Mouse (Mus musculus) kidney, postnatal 25 days (tissue): ENCODE measurements at regions not wholly inside any gene's neighbourhood (a gene's known extent, or its start where the extent isn't known, plus 50 kb on each side); places are given as distances from the start of the nearest gene placed in this dataset.

ENCODE experiments used
- DNase-seq, 2 experiments: peaks; one replicate each; pipeline ENCODE4 v3.0.0; 2021; ENCODE audit warnings: mixed read lengths in 2 of 2

DNA sequence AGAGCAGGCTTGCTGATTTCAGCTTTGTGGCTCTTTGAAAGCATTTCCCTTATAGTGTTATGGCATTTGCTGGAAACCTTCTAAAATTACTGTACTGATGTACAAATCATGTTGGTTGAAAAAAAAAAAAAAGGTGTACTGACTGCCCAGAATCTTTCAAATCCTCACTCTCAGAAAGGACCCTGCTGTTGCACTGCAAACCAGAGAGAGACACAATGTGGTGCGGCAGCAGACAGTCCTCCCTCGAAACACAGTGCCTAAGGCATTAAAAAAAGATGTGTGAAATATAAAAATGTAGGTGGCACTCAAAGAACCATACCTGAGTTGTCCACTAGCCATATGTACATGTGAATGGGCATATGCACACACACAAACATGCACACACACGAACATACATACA is 128.3 kb downstream of the Actr3 start:
- no peak for DNase-seq

DNA sequence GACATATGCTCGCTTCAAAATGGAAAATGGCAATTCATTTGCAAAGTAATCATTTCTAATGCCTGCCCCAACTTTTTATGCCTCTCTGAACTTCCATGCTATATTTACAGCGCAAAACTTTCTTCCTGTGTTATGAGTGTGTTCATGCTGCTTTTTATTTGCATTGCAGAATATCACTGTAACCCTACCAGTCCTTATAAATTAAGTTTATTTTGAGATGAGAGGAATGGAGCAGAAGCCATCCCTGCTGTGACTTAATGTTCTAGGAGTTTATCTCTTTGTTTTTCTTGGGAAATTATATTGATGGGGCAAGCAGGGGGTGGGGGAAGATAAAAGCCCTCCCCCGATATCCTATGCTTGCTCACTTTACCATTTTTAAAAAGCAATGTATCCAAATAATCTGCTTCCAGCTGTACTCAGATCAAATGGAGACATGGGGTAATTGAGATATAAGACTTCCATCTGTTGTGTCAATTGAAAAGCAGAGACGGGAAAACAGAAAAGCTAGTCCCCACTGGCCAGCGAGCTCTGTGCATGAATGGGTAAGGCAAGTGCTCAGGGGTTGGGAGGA is 136.9 kb downstream of the Actr3 start:
- DNase-seq: no peak

DNA sequence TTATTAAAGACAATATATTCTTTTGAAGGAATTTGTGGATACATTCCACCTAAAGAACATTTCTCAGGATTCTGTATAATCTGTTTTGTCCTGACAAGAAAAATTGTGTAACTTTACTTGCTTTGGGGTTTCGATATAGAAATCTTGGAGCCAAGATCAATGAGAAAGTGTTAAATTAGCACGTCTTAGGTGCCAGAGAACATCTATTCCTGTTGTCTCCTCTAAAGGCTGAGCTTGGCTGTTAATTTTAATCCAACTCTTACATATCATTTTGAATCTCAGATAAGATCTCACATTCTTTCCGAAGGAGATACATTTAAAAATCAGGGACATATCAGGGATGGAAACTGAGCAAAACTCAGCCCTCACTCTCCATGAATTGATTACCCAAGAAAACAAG is 139.9 kb downstream of the Actr3 start:
- no peak for DNase-seq

DNA sequence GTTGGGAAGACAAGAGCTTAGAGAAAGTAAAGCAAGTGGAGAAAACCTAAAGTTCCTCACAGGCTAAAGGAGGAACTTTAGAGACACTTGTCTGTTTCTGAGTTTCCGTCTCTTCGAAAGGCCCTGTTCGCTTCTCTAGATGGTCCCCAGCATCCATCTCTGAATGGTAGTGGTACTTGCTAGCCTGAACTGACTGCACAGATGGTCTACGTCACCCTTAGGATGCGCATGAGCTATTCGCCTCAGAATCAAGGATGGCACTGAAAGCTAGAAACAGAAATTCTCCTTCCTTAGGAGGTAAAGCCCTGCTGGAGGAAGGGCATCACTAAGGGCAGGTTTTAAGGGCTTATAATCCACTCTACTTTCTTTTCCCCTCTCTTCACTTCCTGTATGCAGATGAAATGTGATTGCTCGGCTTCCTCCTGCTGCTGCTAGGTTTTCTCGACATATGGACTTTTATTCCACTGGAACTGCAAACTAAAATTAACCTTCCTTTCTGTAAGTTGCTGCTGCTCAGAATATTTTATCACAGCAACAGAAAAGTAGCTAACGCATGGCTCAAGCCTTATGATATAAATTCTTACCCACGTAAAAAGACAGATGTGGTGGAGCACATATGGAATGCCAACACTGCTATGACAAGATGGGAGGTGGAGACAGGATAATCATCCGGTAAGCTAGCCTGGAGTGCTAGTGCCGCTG is 145.1 kb downstream of the Actr3 start:
- DNase-seq: no peak

DNA sequence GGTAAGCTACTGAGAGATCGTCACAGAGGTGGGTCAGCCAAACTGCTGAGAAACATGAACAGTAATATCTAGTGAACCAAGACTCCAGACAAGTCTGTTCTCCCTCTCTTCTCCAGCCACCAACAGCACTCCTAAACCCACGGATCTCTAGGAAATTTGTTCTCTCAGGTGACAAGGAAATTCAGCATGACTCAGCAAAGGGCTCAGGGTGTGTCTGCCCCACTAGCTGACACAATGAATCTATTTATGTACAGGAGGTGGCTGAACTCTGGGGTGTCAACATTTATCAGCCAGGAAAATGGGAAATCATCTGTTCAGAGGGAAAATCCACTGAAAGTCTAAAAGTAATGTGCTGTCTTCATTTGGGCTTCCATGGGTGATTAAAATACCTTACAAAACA is 149.2 kb downstream of the Actr3 start:
- no peak for DNase-seq

DNA sequence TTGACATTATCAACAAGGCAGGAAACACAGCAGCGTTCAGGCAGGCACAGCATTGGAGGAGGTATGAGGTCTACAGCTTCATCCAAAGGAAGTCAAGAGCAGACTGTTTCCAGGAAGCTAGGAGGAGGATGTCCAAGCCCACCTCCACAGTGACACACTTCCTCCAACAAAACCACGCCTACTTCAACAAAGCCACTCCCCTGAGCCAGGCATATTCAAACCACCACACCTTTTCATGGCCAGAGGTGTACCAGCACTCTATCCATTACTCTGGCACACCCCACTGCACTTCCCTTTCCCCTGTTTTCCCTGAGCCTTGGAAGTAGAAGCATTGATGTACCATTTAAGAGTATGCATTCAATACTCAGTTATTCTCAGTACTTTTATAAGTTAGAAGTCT is 150.8 kb downstream of the Actr3 start:
- no peak for DNase-seq

DNA sequence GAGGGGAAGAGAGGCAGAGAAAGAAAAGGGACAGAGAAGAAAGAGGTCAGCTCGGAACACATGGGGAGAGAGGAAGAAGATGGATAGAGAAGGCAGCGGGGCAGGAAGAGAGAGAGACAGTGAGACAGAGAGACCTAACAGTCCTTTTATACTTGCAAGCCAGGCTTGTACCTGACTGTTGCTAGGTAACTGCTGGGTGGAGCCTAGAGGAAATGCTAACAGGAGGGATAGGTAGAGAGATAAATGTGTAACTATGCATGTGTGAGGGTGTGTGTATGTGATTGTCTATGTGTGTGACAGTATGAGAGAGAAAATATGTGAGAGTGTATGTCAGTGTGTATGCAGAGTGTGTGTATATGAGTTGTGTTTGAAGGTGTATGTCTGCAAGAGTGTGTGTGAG is 161.8 kb downstream of the Actr3 start:
- no peak for DNase-seq

DNA sequence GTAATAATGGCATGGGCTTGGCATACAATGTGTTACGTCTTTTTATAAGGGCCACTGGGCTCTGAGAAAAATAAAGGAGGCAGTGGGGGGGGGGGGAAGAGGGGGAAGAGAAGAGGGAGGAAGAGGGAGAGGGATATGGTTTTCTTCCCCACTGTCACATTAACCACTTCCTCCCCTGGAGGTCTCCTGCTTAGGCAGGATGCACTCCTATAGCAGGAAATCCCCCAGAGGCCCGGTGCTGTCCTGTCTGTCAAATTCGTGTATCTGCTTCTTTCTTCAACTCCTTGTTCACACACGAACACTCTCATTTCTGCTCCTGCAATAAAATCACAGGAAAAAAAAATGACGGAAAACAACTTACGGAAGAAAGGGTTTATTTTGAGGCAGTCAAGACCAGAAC is 171.8 kb downstream of the Actr3 start:
- no peak for DNase-seq

DNA sequence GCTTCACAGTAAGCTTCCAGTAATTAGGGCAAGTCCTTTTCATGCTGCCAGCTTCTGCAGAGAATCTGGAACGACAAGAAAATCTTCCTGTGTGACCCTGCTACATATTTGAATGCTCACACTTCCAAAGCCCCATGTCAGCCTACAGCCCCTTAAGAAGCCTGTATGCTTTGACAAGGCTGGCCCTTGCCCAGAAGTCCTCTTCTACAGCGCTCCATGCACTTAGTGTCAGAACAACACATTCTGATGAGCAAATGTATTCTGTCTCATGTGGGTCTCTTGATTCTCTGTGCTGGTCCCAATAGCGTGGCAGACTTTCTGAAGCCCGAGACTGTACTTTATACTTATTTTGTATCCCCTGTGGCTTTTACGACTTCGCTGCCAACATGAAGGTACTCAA is 172.5 kb downstream of the Actr3 start:
- no peak for DNase-seq

DNA sequence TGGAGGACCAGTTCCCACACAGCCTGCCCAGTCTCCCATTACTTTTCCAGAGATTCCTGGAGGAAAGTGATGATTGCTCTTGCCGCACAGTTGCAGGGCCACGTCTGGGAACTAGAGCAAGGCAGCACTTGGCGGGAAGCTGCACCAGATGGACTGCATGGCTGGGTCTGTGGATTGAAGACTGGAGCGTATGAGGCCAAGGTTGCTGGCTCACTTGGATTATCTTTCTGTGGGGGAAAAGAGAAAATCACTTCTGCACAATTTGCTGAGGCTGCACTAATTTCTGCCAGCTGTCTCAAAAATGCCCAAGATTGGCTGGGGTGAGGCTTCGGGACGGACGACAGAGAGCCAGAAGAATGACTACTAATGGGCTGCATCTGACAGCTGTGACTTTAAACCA is 193.2 kb downstream of the Actr3 start:
- DNase-seq: no peak

DNA sequence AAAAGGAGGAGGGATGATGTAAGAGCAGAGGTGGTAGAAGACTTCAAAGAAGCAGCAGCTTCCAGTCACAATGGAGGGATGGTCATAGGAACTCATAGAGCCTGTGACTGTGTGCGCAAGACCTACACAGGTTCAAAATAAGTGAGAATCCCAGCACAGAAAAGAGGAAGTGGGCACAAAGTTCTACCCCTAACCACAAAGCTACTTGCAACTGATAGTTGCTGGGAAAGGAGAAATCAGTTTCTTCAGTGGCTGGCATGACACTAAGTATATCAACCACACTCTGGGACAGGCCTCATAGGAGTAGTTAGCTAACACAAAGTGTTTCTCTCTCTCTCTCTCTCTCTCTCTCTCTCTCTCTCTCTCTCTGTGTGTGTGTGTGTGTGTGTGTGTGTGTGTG is 193.8 kb downstream of the Actr3 start:
- DNase-seq: no peak

DNA sequence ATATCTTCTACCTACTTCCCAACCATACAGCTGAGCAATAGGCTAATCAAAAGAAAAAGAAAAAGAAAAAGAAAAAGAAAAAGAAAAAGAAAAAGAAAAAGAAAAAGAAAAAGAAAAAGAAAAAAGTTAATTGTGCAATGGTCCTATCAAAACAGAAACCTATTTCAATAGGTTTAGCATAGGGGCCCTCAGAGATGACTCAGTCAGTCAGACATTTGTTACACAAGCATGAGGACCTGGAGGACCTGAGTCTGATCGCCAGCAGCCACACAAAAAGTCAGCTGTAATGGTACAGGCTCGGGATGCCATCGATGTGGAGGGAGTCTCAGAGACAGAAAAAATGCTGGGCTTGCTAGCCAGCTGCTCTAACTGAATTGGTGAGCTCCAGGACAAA is 197.9 kb downstream of the Actr3 start:
- DNase-seq: no peak

DNA sequence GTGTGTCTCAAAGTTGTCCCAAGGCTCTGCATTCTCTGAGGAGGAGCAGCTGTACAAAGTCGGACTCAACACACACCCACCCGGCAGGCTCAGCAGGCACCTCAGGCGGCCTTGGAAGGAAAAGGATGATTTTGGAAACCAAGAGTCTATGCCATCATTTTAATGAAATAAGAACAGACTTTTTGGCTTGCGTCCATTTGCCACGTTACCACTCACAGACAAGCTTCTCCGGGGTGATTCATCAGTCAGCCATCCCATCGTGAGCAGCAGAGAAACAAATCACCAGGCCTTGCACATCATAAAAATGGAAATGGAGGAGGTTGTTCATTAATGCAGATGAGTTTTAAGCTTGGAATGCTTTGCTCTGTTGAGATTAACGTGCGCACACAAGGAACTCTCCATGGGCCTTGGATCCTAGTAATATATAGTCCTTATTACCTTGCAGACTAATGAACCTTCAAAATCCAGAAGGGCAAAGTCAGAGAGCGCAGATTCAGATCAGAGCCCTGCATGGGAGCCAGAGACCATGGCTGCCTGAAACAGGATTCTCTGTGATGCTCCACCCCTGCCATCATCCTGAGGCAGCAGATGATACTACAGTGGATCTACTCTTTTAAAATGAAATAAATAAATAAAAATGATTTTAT is 198.5 kb downstream of the Actr3 start:
- no peak for DNase-seq

DNA sequence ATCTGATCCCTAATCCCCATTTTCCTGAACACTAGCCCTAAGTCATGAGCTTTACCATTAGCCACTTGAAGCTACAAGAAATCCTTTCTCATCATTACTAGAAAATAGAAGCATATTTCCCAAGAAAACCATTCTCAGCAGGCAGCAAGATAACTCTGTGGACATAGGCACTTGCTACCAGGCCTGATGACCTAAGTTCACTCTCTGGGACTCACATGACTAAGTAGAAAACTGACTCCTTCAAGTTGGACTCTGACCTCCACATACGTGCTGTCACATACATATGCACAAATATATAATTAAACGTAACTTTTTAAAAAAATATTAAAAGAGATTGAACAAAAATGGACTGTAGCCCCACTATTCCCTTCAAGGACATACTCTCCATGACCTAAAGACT is 200.8 kb downstream of the Actr3 start:
- DNase-seq: no peak

DNA sequence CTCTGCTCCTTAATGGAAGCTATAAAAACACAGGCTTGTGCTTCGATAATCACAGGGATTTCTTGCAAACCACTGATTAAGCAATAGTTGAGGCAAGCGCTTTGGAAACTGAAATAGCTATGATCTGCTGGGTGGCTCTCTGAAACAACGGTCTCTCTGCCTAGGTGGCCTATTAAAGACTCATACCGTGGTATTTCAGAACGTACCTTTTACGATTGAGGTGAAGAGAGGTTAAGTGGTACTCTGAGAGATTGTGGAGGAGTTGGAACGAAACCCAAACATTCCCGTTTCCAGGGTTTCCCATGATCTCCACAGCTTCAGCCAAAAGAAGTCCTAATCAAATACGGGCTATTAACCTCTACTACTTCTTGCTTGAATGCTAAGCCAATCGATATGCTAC is 212.2 kb downstream of the Actr3 start:
- no peak for DNase-seq

DNA sequence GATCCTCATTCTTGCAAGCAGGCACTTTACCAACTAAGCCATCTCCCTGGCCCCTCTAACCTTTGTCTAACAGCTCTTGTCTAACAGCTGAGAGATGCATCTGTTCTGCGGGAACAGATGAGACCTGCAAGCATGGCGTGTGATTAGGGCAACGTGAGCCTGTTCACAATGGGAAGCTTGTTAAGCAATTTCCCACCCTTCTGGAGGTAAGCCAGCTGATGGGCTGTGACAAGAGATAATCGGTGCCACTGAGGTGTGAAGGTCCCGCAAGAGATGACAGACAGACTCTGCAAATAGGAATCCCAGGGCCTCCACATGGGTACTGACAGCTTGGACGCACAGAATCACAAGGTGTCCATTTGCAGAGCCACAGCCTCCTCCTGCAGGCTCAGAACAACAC is 219.3 kb downstream of the Actr3 start:
- DNase-seq: no peak

DNA sequence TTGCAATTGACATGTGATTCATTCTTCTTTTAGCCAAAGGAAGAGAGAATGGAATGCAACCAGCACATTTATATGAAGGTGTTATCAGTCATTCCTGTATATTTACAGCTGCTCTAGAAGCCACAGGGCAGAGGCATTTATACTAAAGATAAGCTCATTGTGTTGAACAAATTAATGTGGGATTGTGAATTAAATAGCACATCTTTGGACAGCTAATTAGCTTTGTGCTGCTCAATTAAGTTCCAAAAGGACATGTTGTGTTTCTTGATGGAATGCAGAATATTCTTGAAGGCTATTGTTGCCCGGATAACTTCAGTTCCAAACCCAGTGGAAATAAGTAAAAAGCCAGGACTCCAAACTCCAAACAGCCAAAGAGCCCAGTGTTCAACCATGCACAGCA is 248.4 kb downstream of the Actr3 start:
- DNase-seq: no peak

DNA sequence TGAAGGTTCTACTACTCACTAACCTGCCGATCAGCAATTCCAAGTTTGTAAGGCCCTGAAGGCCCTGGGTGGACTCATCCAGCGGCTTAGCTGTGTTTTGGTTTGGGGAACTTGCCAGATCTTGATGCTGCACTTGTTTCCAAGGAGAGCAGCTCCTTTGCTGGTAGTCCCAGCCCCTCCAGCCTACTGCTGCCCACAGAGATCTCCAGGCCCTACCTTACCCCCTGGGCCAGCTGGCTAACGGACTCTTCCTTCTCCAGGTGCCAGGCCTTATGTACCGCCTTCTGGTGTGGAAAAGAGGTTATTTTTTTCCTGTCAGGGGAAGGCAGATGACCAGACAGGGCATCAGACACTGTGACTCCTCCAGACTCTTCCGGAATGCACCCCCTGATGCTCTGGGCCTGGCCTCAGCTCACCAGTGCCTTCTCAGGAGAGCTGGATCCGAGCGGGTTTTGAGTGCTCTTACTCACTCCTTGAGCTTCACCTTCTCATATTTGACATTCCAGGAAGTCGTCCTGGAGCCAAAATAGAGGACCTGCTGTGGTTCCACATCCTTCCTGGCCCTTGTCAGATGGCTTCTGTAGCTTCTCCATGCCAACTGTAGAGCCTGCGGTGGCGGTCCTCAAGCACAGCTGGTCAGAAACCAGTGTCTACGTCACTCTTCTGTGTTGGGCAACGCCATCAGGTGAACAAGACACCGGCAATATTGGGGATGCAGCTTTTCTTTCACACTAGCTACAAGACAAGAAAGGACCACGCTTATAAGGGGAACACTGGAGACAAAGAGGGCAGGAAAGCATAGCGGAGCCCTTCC is 259.2 kb downstream of the Actr3 start:
- DNase-seq: no peak

DNA sequence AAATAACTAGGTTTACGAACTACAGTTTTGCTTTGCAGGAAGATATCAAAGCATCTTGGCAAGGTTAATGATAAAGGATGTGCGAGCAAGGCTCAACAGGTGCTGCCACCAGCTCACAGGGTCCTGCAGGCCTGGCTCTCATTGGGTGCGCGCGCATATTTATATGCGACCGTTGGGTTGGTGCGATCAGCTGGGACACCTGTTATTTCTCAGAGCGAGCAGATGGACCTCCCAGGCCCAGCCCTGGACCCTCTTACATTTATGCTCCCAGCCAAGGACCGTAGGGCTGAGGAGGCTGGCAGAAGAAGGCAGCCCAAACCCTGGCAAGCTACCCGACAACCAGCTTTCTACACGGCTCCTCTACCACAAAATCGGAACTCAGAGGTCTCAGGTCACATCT is 260.8 kb downstream of the Actr3 start:
- no peak for DNase-seq

DNA sequence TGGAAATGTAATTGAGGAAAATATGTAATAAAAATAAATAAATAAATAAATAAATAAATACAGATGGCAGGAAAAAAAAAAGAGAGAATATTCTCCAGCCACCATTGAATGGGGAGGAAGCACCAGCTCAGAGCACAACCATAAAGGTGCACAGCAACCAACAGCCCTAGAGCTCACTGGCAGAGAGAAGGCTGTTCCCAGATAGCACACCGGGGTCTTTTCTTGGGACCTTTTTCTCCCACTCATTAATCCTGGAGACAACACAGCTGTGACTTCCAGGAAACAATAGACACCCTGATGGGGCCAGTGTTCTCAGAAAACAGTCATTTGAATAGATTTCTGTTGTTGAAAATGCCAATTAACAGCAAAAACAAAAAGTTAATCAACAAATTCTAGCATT is 263.1 kb downstream of the Actr3 start:
- no peak for DNase-seq

DNA sequence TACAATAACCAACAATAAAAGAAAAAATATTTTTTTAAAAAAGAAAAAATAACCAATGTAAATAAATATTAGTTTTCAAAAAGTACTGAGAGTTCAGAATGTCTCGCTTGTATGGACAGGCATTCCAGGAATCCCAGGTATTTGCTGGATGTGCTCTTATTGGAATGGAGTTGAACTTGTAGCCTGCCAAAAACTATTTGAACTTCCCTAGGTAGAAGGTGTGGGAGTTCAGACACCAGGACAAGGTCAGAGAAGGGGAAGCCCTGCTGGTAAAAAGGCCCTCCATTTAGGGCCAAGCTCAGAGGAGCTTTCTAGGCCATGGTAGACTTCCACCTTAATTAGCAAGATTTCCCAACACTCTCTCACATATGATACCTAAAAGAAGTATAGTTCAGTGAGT is 270.3 kb downstream of the Actr3 start:
- no peak for DNase-seq

DNA sequence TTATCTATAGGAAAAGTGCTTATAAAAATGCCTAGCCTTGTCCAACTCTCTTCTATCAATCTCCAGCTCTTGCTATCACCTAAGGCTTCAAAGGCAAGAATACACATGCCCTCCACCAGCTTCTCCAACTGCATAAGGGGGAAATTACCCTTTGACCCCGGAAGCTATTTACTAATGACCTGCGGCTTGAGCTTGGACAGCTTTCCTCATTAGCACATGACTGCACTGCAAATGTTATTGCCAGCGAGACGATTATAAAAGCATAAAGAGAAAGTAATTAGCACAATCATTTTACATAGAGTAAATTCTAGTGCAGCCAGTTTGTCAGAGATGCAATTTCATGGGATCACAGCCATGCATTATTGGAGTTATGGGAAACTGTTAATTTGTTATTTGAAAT is 277.0 kb downstream of the Actr3 start:
- DNase-seq: no peak

DNA sequence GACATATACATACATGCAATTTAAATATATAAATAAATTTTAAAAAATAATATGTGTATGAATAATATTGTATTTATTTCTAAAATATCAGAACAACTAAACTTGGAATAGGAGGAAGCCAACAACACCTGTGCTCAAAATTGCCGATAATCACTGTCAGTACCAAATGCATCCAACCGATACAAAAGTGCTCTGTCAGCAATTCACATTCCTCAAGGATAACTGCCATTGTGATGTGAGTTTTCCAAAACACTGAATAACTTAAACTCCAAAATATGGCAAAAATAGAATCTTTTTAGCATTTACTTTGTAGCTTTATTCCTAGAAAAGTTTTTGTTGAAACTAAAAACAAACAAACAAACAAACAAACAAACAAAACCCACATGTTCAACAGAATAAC is 279.4 kb downstream of the Actr3 start:
- no peak for DNase-seq

DNA sequence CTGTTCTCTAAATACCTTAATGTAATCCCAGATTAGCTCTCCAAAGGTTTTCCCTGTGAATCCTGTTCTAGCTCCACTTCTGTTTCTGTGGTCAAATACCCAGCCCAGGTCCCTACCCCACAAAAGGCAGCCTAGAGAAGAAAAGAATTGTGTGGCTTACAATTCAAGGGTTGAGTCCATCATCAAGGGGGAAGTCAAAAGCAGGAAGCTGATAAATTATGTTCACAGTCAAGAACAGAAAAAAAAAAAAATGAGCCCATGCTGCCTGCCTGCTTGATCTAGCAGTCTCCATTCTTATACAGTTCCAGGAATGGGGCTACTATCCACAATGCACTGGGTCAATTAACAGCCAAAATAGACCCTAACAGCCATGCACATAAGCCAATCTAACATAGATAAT is 285.7 kb downstream of the Actr3 start:
- DNase-seq: no peak
